Mouse (Mus musculus) kidney, postnatal 10 days (tissue): ENCODE measurements at regions not wholly inside any gene's neighbourhood (a gene's known extent, or its start where the extent isn't known, plus 50 kb on each side); places are given as distances from the start of the nearest gene placed in this dataset.

Experiments used
- DNase-seq: peaks from one replicate; pipeline ENCODE4 v3.0.0; 2021; ENCODE audit warnings: mixed read lengths

DNA sequence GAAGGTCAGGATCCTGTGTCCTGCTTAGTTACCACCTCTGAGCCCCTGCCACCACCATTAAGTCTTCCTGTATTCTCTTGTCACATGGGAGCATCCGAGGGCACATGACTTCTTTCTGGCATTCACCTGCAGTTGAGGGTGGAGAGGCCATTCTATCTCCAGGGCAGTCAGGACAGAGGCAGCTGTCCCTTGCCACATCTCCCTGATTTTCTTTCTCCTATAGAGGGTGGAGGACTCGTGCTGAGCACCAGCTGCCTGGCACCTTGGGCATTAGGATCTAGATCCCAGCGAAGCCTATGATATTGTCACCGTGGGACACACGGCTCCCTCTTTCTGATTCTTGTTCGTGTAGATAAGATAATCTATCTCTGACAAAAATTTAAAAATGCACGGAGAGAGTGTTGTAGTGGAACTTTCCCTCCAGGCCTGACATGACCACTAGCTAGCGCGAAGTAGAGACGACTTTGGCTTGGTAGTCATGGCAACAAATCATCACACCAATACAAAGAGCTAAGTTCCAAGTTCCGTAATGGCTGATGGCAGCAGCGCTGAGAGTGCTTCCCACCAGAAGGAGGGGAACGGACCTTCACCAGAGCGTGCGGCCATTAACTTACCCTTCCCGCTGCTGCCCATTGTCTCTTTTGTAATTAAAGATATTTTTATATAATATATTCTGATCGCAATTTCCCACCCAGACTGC is 137.7 kb downstream of the Ipmk start:
- DNase-seq, result no peak

- no peak for DNase-seq
Observed at GRCm38 (mm10) chr10:71489791-71490190, 142.2 kb downstream of the Ipmk start.

GRCm38 (mm10) chr10:71502096-71502495 is 154.5 kb downstream of the Ipmk start:
- DNase-seq, result no peak

- DNase-seq, result no peak
Observed at GRCm38 (mm10) chr10:71504219-71504618, 156.7 kb downstream of the Ipmk start.

GRCm38 (mm10) chr10:71525290-71525689 is 177.7 kb downstream of the Ipmk start:
- no peak for DNase-seq

DNA sequence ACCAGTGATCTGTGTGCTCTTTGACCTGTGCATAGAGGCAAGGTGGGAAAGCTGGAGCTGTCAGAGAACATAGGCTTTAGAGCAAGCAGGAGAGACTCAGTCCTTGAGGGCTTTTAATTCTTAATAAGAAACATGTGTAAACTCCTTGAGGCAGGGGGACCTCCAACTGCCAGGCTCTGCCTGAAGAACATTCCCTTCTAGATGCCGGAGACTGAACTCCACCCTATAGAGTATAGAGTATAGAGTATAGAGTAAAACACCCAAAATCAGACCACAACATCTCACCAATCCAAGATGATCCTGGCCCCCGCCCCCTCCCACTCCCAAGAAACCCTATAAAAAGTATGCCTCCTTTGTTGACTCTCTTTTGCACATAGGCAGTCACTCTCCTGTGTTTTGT is 186.2 kb downstream of the Ipmk start:
- no peak for DNase-seq

- no peak for DNase-seq
Observed at GRCm38 (mm10) chr10:71545489-71545888, 197.9 kb downstream of the Ipmk start.

DNA sequence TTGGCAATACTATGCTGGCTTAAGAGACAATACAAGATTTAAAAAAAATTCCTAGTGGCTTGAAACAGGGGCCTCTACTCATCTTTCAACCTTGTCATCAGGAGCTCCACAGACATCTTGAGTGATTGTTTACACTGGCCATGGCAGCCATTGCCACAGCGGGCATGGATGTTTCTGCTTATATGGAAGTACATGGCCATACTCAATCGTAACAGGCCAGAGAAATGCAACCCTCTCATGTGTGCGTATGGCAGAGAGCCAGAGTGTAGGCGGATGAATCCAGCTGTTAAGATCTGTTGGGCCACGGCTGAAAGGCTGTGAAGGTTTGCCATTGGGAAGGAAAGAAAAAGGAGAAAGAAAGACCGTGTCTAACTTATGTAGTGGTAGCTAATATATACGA is 198.9 kb downstream of the Ipmk start:
- DNase-seq, result no peak

DNA sequence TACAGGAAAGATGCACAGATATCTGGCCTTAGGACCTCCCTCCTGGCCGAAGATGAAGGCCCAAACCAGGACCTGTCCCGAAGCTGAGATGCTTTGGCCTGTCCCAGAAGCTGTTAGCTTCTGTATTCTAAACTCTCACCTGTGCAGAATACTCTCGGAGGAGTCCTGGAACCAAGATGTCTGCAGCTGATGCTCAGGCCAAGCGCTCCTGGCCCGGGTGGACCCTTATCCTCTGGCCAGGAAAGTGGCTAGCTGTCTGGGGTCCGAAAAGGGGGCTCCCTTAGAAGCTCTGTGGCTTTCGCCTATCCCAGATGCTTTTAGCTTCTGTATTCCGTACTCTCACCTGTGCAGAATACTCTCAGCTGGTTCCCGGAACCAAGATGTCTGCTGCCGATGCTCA is 236.2 kb downstream of the Ipmk start:
- DNase-seq, result no peak

- no peak for DNase-seq
Observed at GRCm38 (mm10) chr10:71598515-71598914, 251.0 kb downstream of the Ipmk start.

GRCm38 (mm10) chr10:71613736-71614135 is 266.2 kb downstream of the Ipmk start:
- no peak for DNase-seq

- no peak for DNase-seq
Observed at GRCm38 (mm10) chr10:71617156-71617555, 269.6 kb downstream of the Ipmk start.

GRCm38 (mm10) chr10:71646071-71646470 is 298.5 kb downstream of the Ipmk start:
- no peak for DNase-seq

DNA sequence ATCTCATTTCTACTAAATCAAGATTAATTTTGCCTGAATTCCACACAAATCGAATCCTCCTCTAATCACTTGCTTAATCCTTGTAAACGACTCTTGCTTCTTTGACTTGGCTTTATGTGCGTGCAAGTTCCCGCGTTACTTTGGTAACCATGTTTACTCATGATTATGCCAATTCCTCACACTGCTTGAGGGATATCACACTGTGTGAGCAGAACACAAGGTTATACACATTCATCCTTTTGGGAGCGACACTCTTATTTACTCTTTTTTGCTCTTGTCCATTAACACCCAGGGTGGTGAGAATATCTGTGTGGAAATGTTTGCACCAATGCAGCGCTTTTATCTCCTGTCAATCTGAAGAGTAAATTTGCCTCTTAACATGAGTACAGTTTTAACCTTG is 310.0 kb downstream of the Ipmk start:
- no peak for DNase-seq

- no peak for DNase-seq
Observed at GRCm38 (mm10) chr10:71663545-71663944, 316.0 kb downstream of the Ipmk start.

DNA sequence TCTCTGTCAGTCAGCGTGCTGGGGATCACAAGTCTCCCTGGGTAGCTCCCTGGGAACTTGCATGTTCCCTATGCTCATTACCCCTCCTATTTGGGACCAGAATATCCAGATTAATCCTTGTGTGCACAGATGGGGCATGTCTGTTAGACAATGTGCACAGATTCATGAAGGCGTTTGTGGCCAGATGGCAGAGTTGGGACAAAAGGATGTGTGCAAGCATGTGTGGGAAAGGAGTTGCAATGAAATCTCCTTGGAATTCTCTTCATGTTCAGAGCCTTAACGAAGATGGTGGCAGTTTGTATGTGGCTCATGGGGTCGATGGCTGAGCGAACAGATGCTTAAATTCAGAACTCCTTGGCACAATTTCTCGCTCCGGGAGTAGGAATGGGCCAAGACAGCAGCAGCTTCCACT is 319.6 kb downstream of the Ipmk start:
- DNase-seq, result no peak

DNA sequence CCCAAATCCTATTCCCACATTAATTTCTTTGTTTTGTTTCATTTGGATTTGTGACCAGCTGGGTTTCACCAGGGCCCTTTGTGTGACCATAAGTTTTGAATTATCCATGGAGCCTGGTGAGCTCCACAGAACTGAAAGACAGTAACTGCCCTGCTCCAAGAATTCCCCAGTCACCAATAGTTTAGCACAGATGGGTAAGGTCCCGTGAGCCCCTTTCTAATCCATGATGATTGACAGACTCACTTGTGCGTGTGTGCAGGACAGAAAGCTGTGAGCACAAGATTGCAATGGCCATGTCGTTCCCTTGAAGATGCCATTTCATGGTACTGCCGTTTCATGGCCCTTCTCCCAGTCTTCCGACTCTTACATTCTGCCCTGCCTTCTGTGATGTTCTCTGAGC is 331.7 kb downstream of the Ipmk start:
- DNase-seq, result no peak

- no peak for DNase-seq
Observed at GRCm38 (mm10) chr10:71713456-71713855, 365.9 kb downstream of the Ipmk start.

GRCm38 (mm10) chr10:71727746-71728145 is 380.2 kb downstream of the Ipmk start:
- DNase-seq, result no peak

GRCm38 (mm10) chr10:71733821-71734220 is 386.3 kb downstream of the Ipmk start:
- no peak for DNase-seq

DNA sequence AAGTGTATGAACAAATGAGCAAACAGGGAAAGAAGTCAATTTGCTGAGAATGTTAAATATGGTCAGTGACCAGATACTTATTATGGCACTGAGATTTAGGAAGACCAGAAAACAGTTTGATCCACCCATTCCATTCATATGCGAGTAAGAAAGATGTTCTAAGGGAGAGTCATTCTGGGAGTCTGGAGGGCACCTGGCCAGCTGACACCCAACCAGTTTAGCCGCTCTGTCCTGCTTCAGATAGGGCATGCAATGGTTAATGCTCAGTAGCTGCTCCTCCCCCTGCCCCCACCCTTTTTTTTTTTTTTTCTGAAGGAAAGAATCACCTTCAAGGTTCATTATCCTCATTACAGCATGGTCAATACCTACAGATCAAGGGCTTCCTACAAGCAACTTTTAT is 386.9 kb downstream of the Ipmk start:
- no peak for DNase-seq

DNA sequence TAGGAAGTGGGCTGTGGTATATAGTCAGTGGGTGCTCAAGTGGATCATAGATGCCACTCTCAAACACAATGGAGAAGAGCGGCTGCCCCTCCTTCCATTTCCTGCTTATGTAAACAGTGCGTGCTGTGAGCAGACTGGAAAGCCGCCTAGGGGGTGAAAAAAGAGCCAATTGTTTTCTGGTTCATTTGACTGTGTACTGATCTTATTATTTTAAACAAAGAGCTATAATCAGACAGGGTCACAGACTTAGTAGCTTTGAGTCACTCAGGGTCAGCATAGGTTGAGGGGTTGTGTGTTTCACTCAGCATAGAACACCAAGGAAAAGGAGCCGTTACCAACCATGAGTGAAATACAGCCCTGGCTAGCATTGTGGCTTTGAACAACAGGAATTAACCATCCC is 390.7 kb downstream of the Ipmk start:
- DNase-seq, result no peak

DNA sequence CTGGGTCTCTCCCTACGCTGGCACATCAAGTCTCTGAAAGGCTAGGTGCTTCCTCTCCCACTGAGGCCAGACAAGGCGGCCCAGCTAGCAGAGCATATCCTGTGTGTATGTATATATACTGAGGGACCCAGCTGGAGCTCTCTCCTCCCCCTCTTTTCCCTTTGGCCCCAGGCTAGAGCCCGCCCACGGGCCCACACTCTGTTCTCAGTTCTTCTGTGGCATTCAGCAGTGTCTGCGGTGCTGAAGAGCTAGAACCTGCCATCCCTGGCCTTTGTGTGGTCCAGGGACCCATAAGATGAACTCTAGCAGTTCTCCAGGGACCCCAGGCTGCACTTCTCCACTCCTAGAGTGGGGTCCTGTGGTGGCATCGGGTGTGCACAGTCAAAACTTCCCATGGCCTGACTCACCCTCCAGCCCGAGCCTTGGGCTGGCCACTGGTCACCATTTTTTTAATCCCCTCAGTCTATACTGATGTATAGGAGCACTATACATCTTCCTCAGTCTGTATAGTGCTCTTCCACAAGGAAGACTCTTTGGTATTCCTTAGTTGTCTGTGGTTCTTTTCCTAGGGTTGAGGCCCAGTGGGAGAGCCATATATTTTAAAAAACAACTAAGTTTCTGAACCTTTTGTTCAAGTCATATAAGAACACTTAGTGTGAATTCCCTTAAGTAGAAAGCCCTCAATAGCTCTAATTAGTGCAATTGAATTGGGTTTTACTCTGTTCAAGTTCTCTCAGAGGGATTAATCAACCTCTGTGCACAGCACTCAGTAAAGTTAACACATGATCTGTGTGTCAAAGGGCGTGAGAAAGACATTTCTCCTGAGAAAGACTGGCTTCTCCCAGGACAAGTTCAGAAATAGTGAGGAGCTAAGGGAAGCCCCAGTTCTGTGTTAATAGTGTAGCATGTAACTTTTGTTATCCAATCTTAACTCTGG is 401.3 kb downstream of the Ipmk start:
- no peak for DNase-seq

- no peak for DNase-seq
Observed at GRCm38 (mm10) chr10:71753255-71753654, 405.7 kb downstream of the Ipmk start.
